Mouse (Mus musculus): ENCODE data around the gene Derl2.

Derl2 gene
- long read RNA-seq, experiment 1, transcript Derl2-206 (7 exons, 3,666 nt): major isoform, 102 of 120 reads
- long read RNA-seq, experiment 1, partial matches to known transcripts: 2 of 120 reads
- long read RNA-seq, experiment 1, other reads (novel, unspliced or antisense): 15 of 120 reads
- long read RNA-seq, experiment 2, transcript Derl2-206 (7 exons, 3,666 nt): major isoform, 137 of 161 reads
- long read RNA-seq, experiment 2, partial matches to known transcripts: 6 of 161 reads
- long read RNA-seq, experiment 2, other reads (novel, unspliced or antisense): 18 of 161 reads

DNA sequence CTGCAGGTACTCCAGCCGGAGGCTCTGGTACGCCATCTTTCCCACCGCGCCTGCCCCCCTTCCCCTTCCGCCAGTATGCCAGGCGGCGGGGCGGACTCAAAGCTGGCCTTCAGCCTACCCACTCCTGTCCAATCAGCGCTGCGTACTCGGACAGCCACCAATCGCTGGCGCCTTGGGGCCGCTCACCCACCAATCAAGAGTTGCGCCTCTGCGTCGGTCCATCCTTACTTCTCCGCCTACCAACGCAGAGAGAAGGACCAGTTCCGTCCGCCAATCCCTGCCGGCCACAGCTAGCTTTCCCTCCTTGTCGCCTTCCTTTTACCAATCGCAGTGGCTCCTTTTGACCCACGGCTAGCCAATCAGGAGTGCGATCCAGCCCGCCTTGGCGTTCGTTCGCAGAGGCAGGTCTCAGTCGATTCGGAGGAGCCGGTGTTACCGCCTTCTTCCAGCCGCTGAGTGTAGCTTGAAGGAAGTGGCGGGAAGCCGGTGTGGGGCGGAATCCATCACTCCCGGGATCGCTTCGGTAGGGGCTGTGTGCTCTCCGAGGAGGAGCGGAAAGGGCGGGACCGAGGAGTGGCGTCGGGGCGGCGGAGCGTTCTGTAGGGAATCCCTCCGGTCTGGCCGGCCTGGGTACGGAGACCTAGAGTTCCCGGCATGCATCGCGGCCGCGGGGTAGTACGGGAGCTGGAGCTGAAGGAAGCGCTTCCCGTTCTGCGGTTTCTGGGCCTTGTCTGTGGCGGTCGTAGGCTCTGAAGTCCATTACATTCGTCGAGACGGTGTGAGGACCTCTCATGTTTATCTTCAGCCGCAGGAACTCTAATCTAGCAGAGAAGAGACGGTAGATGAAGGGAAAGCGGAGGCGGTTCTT, at the start of gene Derl2, which contains the start of gene Mis12:
TSS of gene Derl2 (minus strand) at position 641 of the 868 bp plus-strand sequence.
TSS of gene Mis12 (plus strand) at position 411 of the 868 bp plus-strand sequence.
- intact Hi-C loops (cut with DNase I): no loop called here

DNA sequence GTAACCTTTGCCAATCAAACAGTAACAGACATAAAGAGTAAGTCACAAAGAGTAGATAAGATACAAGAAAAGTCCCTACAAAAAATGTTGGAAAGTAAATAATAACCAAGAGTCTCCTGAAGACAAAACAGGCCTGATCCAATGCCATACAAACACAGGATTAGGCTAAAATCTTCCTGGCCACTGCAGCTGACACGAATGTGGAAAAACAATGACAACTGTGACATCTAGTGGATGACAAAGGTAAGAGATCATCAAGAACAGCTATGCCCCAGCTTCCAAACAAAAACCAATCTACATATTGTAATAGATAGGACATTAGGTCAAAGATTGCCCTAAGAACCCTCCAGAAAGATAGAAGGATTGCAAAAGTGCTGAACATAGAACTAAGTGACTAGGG, 32.9 kb upstream of the Derl2 start:
- intact Hi-C loops (cut with DNase I): loop anchor here (5.0 kb wide), 1 partner anchor 70 kb away; the partner anchor contains the start of gene C1qbp

DNA sequence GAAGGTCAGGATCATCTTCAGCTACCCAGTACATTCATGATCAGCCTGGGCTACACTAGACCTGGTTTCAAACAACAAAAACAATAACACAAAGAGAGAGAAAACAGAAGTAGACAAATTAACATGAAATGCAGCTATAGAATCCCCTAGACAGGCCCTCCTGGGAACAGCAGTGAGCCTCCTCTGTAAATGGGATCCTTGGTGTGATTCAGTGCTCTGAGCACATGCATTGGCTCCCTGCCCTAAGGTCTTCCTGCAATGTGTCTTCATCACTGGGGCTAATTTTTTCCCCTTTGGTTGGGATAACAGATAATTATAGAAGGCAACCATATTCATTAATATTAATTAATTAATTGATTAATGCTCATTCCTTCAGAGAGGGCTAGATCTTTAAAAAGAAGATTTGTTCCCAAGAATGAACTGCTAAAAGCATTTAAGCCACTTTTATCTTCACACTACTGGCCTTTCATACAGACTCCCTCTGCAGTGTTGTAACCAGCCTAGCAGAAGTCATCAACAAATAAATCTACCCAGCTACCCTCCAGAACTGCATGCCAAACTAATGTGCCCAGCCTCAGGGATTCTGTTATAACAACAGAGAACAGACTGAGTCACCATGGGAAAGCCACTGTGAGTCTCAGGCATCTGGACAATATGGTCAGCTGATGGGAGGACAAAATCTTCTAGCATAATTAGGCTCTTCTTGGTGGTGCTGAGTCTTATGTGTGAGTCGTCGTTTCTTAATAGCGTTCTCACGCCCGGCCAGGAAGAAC, 20.1 kb upstream of the Derl2 start:
- intact Hi-C loops (cut with DNase I): no loop called here

DNA sequence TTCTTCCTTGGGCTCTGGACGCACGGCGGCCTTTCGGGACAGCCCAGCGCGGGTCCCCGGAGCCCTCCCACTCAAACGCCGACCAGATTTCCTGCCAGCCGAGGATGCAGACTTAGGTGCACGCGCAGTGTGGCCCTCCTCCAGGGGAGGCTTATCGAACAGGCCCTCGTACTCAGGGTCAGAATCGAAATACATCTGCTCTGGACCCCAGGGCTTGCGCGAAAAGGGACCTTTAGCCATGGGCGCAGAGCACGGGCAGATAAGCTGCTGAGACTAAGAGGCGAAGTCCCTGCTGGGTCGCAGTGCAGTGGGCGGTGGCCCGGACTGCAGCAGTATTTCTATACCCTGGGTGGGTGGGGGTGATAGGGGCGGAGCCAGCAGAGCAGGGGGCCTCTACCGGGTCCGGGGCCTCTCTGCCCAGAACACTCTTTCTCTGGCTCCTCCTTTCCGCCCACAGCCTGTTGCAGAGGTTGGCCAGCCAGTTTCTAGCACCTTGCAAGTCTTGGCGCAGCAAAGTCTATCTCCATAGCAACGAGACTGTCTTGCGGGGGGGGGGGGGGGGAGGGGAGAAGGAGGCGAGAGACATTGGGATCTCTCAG, 13.6 kb upstream of the Derl2 start, which contains the start of gene 6330403K07Rik:
TSS of gene 6330403K07Rik (minus strand) at position 351 of the 599 bp plus-strand sequence.
- intact Hi-C loops (cut with DNase I): no loop called here

DNA sequence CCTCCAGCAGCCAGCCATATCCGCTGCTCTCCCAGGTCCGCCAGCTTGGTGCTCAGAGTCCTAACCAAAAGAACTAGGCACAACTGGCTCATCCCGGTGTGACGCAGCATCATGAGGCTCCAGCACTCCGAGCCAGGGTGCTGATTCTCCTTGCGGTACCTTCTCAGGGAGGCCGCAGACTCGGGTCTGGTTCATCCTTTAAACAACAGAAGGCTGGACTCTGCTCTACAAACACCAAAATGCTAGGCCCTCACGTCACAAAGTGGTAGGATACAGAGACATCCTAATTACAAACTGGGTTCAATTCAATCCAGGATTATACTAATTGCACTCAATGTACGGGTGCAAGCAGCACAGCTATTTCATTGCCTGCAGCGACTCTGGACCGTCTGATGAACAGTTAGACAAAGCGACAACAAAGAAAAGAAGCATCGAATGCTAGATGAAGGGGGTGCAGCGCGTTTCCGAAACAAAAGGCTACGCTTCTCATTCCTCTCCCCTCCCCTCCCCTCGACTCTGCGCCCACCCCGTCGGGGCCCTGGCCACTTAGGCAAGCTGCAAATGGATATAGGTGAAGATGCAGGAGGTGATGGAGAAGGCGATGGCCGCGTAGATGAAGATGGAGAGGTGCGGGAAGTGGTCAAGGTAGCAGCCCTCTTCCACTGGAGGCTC, 13.0 kb upstream of the Derl2 start:
- intact Hi-C loops (cut with DNase I): no loop called here

DNA sequence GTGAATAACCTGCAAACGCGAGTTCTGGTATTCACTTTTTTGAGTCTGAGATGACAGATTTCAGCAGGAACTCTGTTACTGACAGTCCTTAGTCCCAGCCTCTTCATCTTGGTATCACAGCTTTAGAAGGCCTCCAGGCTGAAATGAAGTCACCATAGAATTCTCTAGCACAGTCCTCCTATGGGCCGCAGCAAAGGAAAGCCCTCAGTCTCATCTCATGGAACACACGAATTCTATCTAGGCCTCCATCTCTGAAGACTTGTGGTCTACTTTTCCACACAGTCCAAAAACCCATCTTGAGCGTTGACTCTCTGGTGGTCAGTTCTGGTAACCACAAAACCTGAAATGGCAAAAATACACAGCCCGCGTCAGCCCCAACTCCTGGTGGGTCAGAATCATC, 12.4 kb upstream of the Derl2 start:
- intact Hi-C loops (cut with DNase I): no loop called here

DNA sequence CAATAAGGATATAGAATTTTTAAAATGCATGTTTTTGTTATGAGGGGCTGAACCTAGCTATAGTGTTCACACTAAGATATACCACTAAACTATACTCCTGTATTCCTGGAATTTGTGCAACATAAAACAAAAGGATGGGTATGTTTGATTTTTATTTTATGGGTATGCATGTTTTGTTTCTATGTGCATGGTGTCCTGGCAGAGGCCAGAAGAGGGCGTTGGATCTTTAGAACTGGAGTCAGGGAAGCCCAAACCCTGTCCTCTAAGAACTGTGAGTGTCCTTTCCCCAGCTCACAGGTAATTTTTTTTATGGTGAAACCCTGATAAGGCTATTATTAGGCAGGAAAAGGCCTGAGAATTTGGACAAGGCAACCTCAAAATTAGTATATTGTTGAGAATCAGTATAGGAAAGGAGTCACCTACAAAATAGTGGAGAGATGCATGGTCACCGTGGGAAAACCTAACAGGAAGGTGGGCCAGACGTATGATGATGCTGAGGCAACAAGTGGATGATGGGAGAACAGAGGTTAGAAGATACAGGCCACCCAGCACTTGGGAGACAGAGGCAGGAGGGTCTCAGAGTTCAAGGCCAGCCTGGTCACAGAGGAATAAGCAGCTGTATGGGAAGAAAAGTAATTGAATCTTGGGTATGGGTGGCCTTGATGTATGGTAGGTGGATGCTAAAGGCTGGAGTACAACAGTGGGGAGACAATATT, 9.9 kb upstream of the Derl2 start:
- intact Hi-C loops (cut with DNase I): no loop called here

DNA sequence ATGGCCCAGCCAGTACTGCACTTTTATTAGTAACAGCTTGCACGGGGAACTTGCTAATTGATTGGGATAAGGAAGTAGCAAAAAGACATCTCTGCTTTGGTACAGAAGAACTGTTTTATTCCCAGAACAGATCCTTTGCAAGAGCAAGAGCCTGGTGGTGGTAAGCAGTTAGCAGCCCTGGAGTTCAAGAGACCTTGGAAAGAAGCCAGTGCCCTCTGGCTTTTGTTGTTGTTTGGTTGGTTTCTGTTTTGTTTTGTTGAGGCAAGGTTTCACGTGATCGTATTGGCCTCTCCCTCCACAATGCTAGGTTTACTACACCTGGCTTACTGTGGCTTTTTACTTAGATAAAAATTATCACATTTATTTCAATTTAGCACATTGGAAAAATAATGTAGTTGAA, 8.6 kb upstream of the Derl2 start:
- intact Hi-C loops (cut with DNase I): no loop called here

DNA sequence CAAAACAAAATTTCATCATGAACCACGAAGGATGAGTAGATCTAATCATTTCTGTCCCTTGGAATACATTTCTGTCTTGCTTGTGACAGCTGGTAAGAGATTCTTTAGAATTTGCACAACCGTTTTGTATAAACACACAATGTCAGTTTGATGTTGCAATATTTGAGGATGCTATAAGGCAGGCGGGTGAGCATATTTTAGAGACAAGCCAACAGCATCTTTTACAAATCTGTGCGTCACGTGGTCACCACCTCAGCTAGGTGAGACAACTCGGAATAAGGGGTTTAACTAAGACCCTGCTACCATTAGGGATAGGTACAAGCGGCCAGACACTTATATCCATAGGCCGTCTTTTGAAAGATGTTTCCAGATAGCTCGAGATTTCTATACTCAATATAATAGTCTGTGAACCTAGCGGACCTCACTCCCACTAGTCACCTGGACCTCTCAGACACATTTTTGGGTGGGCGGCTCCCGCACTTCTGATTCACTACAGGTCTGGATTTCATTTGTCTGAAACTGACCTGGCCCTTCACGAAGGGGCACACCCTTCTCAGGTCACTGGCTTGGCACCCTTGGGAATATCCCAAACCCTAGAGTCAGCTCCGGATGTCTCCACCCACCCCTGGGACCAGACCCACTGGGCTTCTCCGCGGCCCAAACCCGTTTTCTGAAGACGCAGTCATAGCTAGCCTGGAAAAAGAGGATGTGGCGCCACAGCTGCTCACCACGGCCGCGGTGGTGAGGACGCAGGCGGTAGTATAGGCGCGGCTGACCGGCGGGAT, 1.0 kb downstream of the Derl2 start:
- intact Hi-C loops (cut with DNase I): no loop called here

DNA sequence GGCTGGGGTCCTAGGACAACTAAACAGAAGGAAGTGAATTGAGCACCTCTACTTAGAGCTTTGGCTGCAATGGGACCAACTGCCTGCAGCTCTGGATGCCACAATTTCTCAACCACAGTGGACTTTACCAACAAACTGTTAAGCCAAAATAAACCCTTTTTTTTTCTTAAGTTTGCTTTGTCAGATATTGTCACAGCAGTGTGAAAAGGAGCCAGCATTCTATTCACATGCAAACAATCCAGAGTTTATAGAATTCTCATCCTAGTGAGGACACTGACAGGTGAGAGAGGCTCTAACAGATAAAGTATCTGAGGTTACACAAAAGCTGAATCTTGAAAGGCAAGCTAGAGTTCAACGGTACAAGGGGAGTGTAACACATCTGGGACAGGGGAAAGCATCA, 2.6 kb downstream of the Derl2 start:
- intact Hi-C loops (cut with DNase I): no loop called here

DNA sequence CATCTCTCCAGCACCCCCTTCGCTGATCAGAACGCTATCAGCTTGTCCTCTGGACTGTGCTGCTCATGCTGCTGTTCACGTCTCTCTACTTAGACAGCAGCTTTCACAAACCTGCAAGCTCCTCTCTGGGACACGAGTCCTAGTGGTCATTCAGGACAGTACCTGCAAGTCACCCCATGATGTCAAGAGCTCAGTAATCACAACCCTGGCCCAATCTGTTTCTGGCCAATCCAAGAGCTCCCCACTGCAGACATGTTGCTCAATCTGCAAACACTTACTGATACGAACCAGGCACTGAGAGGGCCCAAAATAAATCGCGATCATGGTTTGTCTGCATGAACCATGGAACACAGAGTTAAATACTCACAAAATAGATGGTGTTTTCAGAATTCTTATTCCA, 6.9 kb downstream of the Derl2 start:
- intact Hi-C loops (cut with DNase I): no loop called here

DNA sequence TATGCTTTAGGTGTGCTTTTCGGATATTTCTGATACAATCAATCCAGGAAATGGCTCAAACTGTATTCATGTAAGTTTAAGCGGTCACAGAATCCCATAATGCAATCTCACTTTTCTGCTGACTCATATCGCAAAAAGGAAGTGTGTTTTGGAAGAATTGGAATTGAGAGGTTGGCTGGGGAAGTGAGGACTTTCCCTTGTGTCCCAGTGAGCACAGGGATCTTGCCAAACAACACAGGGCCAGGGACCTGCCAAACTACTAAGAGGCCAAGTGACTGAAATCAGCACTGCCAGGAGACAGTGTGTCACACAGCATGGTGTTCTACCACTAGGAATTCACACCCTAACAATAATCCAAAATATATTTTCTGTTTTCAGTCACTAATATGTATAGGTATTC, 11.3 kb downstream of the Derl2 start:
- intact Hi-C loops (cut with DNase I): no loop called here

DNA sequence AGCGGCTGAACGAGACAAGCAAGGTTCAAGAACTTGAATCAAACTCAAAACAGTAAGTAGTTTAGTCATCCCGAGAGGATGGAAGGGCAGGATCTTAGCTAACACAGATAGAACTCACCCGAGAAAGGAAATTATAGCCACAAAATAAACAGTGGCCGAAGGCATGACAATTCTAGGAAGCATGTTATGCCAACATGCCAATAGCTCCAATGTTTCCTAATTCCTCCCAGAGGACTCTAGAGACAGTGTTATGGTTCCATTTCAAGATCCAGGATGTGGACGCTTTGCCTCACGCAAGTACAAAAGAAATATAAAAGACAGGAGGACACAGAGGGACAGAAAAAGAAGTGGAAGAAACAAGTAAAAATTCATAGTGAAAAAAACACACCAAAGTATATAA, 11.8 kb downstream of the Derl2 start:
- intact Hi-C loops (cut with DNase I): no loop called here

DNA sequence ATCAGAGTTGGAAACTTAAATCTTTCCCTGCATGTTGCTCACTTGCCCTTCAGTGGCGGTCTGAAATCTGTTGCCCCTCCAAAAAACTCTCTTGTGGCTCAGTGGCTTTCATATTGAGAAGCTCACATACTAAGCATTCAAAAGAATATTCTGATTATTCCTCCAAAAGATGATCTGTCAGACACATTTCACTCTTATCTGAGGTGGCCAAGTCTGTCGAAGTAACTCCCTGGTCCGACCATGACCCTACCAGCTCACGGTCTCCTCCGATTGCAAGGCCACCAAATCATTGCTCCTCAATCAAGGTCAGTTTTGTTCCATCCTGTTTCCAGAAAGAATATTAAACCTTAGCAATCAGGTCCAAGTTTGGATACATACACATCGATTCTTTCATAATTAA, 12.6 kb downstream of the Derl2 start:
- intact Hi-C loops (cut with DNase I): no loop called here

DNA sequence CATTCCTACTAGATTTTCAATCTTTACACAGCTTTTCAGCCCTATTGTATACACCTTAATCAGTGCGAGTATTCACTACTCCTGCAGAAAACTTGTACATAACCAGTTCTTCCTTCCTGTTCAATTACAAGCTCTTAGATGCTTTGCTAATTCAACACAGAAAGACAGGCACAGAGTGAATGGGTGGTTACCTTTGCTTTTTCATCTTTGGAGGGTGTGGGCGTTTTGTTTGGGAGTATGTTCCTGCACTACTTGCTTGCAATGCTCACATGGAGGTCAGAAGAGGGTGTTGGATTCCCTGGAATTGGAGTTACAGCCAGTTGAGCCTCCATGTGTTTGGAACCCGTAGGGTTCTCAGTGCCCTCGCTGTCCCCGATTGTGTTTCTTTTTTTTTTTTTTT, 14.6 kb downstream of the Derl2 start:
- intact Hi-C loops (cut with DNase I): no loop called here

DNA sequence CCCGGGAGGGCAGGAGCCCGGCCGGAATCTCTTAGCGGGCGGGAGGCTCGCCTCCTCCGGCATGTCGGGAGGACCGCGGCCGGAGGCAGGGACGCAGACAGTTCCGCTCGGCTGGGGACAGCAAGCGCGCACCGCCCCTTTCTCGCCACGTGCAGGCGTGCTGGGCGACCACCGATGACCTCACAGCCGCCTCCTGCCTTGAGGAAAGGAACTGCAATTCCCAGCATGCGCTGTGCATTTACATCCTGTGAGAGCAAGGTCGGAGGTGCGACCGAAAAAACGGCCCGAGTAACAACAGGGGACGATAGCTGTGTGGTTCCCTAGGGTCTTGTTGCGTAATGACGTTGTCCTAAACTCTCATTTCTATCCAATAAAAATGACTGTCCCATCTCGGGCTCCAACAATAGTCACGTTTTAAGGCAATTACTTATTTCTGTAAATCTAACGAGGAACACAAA, 15.3 kb downstream of the Derl2 start, which contains the start of gene Dhx33:
TSS of gene Dhx33 (minus strand) at position 122 of the 458 bp plus-strand sequence.
- intact Hi-C loops (cut with DNase I): no loop called here

DNA sequence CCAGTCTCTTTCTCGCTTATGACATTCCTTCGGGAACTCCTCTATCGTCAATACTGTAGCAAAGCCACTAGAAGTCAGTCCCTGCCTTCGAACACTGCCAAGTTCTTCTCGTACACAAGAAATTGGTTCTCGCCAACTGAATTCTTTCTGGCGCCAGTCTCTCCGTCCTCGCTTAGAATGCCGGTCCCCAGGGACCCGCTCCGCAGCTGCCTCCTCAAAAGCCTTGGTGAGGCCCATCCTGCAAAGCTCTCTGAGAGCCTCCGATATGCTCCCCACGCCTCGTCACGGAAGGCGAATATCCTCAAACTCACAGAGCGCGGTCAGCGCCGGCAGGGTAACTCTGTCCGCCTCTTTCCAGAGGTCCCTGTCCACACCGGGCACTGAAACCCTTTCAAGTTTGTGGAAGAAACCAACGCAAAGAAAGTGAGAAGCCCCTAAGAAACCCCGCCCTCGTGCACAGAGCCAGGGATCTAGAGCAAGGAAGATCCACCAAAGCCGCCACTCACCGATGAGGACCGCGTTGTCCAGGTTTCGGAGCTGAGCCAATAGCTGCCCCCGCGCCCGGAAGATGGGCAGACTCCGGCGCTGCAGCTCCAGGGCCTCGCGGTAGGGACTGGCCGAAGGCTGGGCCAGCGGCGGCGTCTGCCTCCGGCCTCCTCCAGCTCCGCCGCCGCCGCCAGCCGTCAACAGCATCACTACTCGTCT, 15.9 kb downstream of the Derl2 start:
- intact Hi-C loops (cut with DNase I): no loop called here

DNA sequence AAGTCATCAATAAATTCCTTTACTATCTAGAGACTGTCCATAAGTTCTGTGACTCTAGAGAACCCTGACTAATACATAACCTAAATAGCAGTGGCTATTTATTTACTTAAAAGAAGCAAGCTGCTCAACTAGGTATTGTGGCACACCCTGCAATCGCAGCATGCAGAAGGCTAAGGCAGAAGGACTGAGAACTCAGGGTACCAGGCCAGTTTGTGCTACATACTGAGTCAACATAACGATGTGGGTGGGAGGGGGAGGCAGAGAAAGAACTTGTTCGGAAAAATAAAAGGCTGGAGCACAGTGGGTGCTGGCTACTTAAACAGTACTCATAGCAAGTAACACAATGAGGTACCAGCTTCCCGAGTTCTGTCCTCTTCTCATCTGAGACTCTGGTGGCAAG, 18.5 kb downstream of the Derl2 start:
- intact Hi-C loops (cut with DNase I): no loop called here

All from adrenal gland (tissue).